Mouse (Mus musculus) hindbrain, postnatal 0 days (tissue): Measurements from ENCODE around the gene Krt86. TPM values are rescaled to one million over a fixed set of nuclear protein-coding genes. Genes with fewer than 3 reads are reported as not detected.

Experiments used
- ATAC-seq: fragments of 200-750 bp; cut with Nextera tagmentation; 2 replicates; pipeline ENCODE4 v1.8.0; 2017; ENCODE audit warnings: mild to moderate bottlenecking, moderate TSS enrichment, moderate library complexity
- DNase-seq: peaks from one replicate; pipeline ENCODE4 v3.0.0-alpha.2; 2015; ENCODE audit warnings: low spot score
- H3K27ac ChIP-seq: fragments of 300-500 bp; sonication (generic); 2 replicates; pipeline ENCODE4 v1.5.1; 2014; ENCODE audit warnings: mild to moderate bottlenecking
- H3K27me3 ChIP-seq: fragments of 300-500 bp; sonication (generic); 2 replicates; pipeline ENCODE4 v1.6.1; 2014; ENCODE audit warnings: low read length, mixed read lengths; ENCODE audit not compliant: insufficient read depth
- H3K36me3 ChIP-seq: fragments of 300-500 bp; sonication (generic); 2 replicates; pipeline ENCODE4 v1.6.1; 2014; ENCODE audit warnings: low read length, mixed read lengths; ENCODE audit not compliant: insufficient read depth
- H3K4me1 ChIP-seq: fragments of 300-500 bp; sonication (generic); 2 replicates; pipeline ENCODE4 v1.6.1; 2014; ENCODE audit warnings: antibody characterized with exemption, low read length, mixed read lengths; ENCODE audit not compliant: insufficient read depth
- H3K4me2 ChIP-seq: fragments of 300-500 bp; sonication (generic); 2 replicates; pipeline ENCODE4 v1.6.1; 2014; ENCODE audit warnings: low read depth, mild to moderate bottlenecking, low read length, moderate library complexity, mixed read lengths
- H3K4me3 ChIP-seq: fragments of 300-500 bp; sonication (generic); 2 replicates; pipeline ENCODE4 v1.5.1; 2014; ENCODE audit warnings: low read length
- H3K9ac ChIP-seq: fragments of 300-500 bp; sonication (generic); replicated peaks from 2 replicates; pipeline ENCODE4 v1.6.1; 2014; ENCODE audit warnings: mild to moderate bottlenecking, low read length, moderate library complexity, mixed read lengths
- H3K9me3 ChIP-seq: fragments of 300-500 bp; sonication (generic); 2 replicates; pipeline ENCODE4 v1.6.1; 2016; ENCODE audit warnings: low read length, mixed read lengths
- CTCF ChIP-seq: IDR thresholded peaks from 2 replicates; pipeline ENCODE4 v1.5.1; 2016; ENCODE audit warnings: antibody characterized with exemption, control low read depth, low read depth
- WGBS: fragments of 180-500 bp; shearing (Covaris S2); extraction: QIAGEN DNeasy Blood & Tissue Kit; methylation state at CpG from one replicate; pipeline ENCODE4 v1.1.7; 2014; 5-methylcytosine and 5-hydroxymethylcytosine counted together
- polyA plus RNA-seq: library from polyadenylated mRNA; unstranded; fragments of >200 nt; fragmentation: Nextera tagmentation; extraction: Ambion mirVana; gene quantifications from 2 replicates; pipeline ENCODE4 v1.2.1, GENCODE M21; 2015
- total RNA-seq: library from RNA; depleted of rRNA; stranded (reverse); fragments of >200 nt; gene quantifications from 2 replicates; pipeline ENCODE4 v1.2.3, GENCODE M21; 2014; rRNA removed

Gene Krt86
- total RNA-seq (0.05 TPM in 1 of 2 replicates, not detected in the other), polyA plus RNA-seq (0.26 and 0.34 TPM in 2 replicates)

GRCm38 (mm10) chr15:101472952-101473528 is at the start of gene Krt86:
TSS of gene Krt86 (plus strand) at chr15:101473478.
- H3K4me2 ChIP-seq = no peak within 1 kb of the TSS
- no peak for TF ChIP-seq CTCF
- no peak for ATAC-seq
- no peak within 1 kb of the TSS for H3K9ac ChIP-seq
- no peaks in the 10 kb centered on the region for H3K36me3 ChIP-seq
- no peak within 1 kb of the TSS for H3K27ac ChIP-seq
- 39% methylated on average over 10 of the region's 10 CpGs for WGBS
- H3K4me3 ChIP-seq = no peak within 1 kb of the TSS
- H3K27me3 ChIP-seq = no peaks in the 10 kb centered on the region; the same call in 1 of the 2 replicates
- no peak for DNase-seq
- H3K9me3 ChIP-seq = no peaks in the 10 kb centered on the region
- no peaks in the 10 kb centered on the region for H3K4me1 ChIP-seq

DNA sequence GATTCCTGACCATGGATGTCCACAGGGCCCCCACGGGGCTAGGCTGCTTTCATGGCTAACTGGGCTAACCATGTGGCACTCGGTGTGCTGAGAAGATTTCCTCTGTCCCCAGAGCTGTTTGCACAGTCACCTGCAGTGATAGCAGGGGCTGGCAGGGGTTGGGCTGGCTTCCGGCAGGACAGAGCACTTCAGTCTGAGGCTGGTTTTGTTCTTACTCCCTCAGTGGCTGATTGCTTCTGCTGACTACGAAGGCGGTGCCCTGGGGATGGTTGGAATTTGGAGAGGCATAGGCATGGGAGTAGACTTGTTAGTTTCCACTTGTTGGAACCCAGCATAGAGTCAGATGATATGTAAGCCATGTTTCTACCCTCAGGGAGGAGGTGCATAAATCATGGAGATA is 48.4 kb upstream of the Krt86 start:
- Histone ChIP-seq H3K4me3 (no peak overlapping the region), H3K9me3 (no peaks in the 10 kb centered on the region), H3K4me1 (no peaks in the 10 kb centered on the region), H3K27ac (no peak overlapping the region), H3K4me2 (no peak overlapping the region), H3K9ac (no peak overlapping the region), H3K36me3 (no peaks in the 10 kb centered on the region), H3K27me3 (no peaks in the 10 kb centered on the region)
- no peak for TF ChIP-seq CTCF
- ATAC-seq (no peak), DNase-seq (no peak)
- WGBS = 26% methylated on average over 5 of the region's 5 CpGs

DNA sequence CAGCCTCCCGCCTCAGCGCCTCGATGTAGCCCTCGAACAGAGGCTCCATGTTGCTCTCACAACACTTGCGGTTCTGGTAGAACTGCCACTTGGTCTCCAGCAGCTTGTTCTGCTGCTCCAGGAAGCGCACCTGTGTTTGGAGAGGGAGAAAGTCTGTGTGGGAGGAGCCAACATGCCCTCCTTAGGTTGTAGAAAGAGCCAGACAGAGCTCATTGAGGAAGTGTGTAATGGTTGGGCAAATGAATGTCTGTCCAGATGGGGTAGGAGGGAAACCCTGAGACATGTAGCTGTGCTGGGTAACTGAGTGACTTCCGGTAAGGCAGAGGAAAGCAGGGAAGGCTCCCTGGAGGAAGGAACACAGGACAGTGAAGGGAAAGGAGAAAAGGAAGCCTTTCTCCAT is 36.7 kb upstream of the Krt86 start:
- no peaks in the 10 kb centered on the region for H3K9me3 ChIP-seq
- DNase-seq (no peak), ATAC-seq (no peak)
- TF ChIP-seq CTCF = no peak
- no peak overlapping the region for H3K9ac ChIP-seq
- H3K27ac ChIP-seq = no peak overlapping the region
- H3K36me3 ChIP-seq = no peaks in the 10 kb centered on the region
- H3K4me1 ChIP-seq = peaks cover 5% of the 10 kb centered on the region; the same call in 1 of the 2 replicates
- H3K4me3 ChIP-seq = no peak overlapping the region
- 0 out of 2 replicates have a peak, but pooled peaks cover 5% of the 10 kb centered on the region for H3K27me3 ChIP-seq
- H3K4me2 ChIP-seq = no peak overlapping the region
- WGBS = 90% methylated on average over 7 of the region's 7 CpGs

GRCm38 (mm10) chr15:101438555-101438954 is 34.7 kb upstream of the Krt86 start, which contains the start of gene Krt87:
TSS of gene Krt87 (minus strand) at chr15:101438804.
- H3K36me3 ChIP-seq = no peaks in the 10 kb centered on the region
- peak within 1 kb of the TSS; percentile 35 for H3K4me3 ChIP-seq
- DNase-seq (no peak), ATAC-seq (no peak)
- TF ChIP-seq CTCF = no peak
- 3% methylated on average over 31 of the region's 34 CpGs for WGBS
- H3K9ac ChIP-seq = peak within 1 kb of the TSS; percentile 51
- H3K27me3 ChIP-seq = 0 out of 2 replicates have a peak, but pooled peaks cover 5% of the 10 kb centered on the region
- H3K9me3 ChIP-seq = no peaks in the 10 kb centered on the region
- peaks cover 5% of the 10 kb centered on the region; the same call in 1 of the 2 replicates for H3K4me1 ChIP-seq
- H3K27ac ChIP-seq = no peak within 1 kb of the TSS
- H3K4me2 ChIP-seq = peak within 1 kb of the TSS; percentile 69

GRCm38 (mm10) chr15:101440837-101441236 is 32.4 kb upstream of the Krt86 start:
- Histone ChIP-seq H3K27me3 (0 out of 2 replicates have a peak, but pooled peaks cover 5% of the 10 kb centered on the region), H3K4me2 (no peak overlapping the region), H3K36me3 (no peaks in the 10 kb centered on the region), H3K9ac (no peak overlapping the region), H3K9me3 (no peaks in the 10 kb centered on the region), H3K27ac (no peak overlapping the region), H3K4me1 (peaks cover 5% of the 10 kb centered on the region; the same call in 1 of the 2 replicates), H3K4me3 (no peak overlapping the region)
- ATAC-seq (no peak), DNase-seq (no peak)
- TF ChIP-seq CTCF = no peak
- 85% methylated on average over 4 of the region's 4 CpGs for WGBS

DNA sequence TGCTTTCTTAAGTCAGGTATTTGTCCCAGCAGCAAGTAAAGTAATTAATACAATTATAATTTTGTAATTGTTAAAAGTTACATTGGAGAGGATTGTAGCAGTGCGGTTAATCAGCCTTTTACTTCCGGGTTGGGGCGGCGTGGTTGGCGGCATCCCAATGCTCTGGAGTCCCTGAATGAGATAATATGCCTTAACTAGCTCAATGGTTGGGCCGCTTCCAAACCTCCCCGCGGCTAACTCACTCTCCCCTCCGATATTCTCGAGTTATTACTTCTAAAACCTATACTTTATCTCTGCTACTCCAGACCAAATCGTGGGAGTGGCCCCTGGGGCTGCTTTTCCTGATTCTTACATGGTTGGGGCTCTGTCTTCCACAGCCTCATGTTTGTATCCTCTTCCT is 26.7 kb upstream of the Krt86 start:
- H3K36me3 ChIP-seq = no peaks in the 10 kb centered on the region
- no peak overlapping the region for H3K4me3 ChIP-seq
- no peak overlapping the region for H3K9ac ChIP-seq
- no peaks in the 10 kb centered on the region for H3K4me1 ChIP-seq
- H3K27me3 ChIP-seq = no peaks in the 10 kb centered on the region
- DNase-seq (no peak), ATAC-seq (no peak)
- H3K4me2 ChIP-seq = no peak overlapping the region
- no peak overlapping the region for H3K27ac ChIP-seq
- WGBS = 60% methylated on average over 11 of the region's 11 CpGs
- TF ChIP-seq CTCF = no peak
- H3K9me3 ChIP-seq = no peaks in the 10 kb centered on the region

- Histone ChIP-seq H3K36me3 (no peaks in the 10 kb centered on the region), H3K4me1 (no peaks in the 10 kb centered on the region), H3K27me3 (no peaks in the 10 kb centered on the region), H3K9ac (no peak within 1 kb of the TSS), H3K4me3 (no peak within 1 kb of the TSS), H3K27ac (no peak within 1 kb of the TSS), H3K9me3 (no peaks in the 10 kb centered on the region), H3K4me2 (no peak within 1 kb of the TSS)
- ATAC-seq (no peak), DNase-seq (no peak)
- no peak for TF ChIP-seq CTCF
- WGBS = 65% methylated on average over 2 of the region's 2 CpGs
Measured at GRCm38 (mm10) chr15:101447444-101447843, 25.8 kb upstream of the Krt86 start, which contains the start of gene Krt88. TSS of gene Krt88 (plus strand) at chr15:101447744.
